In the genomic region with DNA sequence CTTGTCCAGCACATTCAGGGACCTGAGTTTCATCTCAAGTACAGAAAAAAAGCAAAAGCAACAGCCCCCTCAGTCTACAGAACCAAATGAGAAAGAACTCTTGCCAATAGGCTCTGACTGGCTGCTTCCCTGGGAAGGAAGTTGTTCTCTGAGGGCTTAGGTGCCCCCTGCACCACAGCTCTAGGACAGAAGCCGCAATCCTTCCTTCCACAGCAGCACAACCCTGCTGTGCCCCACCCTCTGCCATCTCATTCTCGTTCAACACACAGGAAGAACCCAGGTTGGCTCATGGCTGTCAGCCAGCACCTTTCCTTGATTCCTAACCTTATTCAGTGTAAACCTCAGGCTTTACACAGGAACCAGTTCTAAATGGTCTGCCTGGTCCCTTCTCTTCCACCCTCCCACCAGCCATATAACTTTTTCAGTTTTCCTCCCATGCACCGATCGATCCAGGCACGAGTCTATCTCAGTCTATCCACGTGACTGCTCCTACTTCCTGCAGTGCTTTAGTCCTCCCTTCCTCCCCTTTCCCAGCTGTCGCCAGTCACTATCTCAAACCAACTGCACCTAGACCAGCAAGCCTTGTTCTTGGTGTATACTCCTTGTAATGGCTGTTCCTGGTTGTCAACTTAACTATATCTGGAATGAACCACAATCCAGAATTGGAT, we compare ENCODE assay signal across 17 mouse cellular contexts. TPM values are rescaled to one million over a fixed set of nuclear protein-coding genes. Genes with fewer than 3 reads are reported as not detected.
A peak's percentile ranks its signal among the peaks of the same experiment; 100 is the strongest.
DNase-seq lines count a peak whose midpoint lies in the region; ATAC-seq and TF ChIP-seq lines count a peak whose summit lies in the region.
"Had no signal": no experiment of that assay in that cellular context is flagged by ENCODE, and none has a peak within 500 bp of the region (broad histone marks: within the 10 kb centered on the region; RNA-seq: fewer than 3 reads in every experiment).

No protein-coding gene starts in this region.

- H3K4me3 ChIP-seq in gastrocnemius, adult 2 months: no peak overlapping the region
- H3K4me3 ChIP-seq in thymus, adult 2 months (ENCODE audit: control insufficient read depth, insufficient read depth, low read length): no peak overlapping the region
- no peak overlapping the region for H3K4me3 ChIP-seq in liver, embryonic 15.5 days (replicated peaks)
- H3K4me3 ChIP-seq: midbrain, embryonic 13.5 days; neural tube, embryonic 12.5 days had no signal

- 17% methylated on average over 7 of the region's 7 CpGs for WGBS in thymus, adult 2 months
- WGBS in liver, embryonic 15.5 days (ENCODE audit: insufficient replicate concordance): 28% methylated on average over 7 of the region's 7 CpGs

- peak overlapping the region; percentile 84 for H3K27ac ChIP-seq in gastrocnemius, adult 2 months
- no peak overlapping the region; the same call in 1 of the 2 replicates for H3K27ac ChIP-seq in thymus, adult 2 months (ENCODE audit: control insufficient read depth, insufficient read depth, low read length)
- H3K27ac ChIP-seq in liver, embryonic 15.5 days (replicated peaks): no peak overlapping the region
- H3K27ac ChIP-seq: hindbrain, embryonic 14.5 days; midbrain, embryonic 13.5 days; neural tube, embryonic 12.5 days had no signal

- no peaks in the 10 kb centered on the region for H3K9me3 ChIP-seq in liver, embryonic 15.5 days (replicated peaks)
- H3K9me3 ChIP-seq: G1E; midbrain, embryonic 13.5 days; neural tube, embryonic 12.5 days had no signal

- no peak overlapping the region for H3K9ac ChIP-seq in liver, embryonic 15.5 days
- H3K9ac ChIP-seq: hindbrain, embryonic 14.5 days; midbrain, embryonic 13.5 days; neural tube, embryonic 12.5 days had no signal

- no peak for TF ChIP-seq POLR2A in thymus, adult 2 months (IDR thresholded peaks at IDR 0.05; ENCODE audit: control insufficient read depth, extremely low read depth, insufficient read depth, low read length, poor library complexity)

- H3K27me3 ChIP-seq in thymus, adult 2 months (ENCODE audit: control insufficient read depth, insufficient read depth, low read length): no peaks in the 10 kb centered on the region
- no peaks in the 10 kb centered on the region for H3K27me3 ChIP-seq in liver, embryonic 15.5 days
- H3K27me3 ChIP-seq: midbrain, embryonic 13.5 days; neural tube, embryonic 12.5 days had no signal

- no peaks in the 10 kb centered on the region for H3K36me3 ChIP-seq in thymus, adult 2 months (ENCODE audit: control insufficient read depth, insufficient read depth, low read length)
- H3K36me3 ChIP-seq in liver, embryonic 15.5 days (replicated peaks): no peaks in the 10 kb centered on the region

- no peak for DNase-seq in gastrocnemius, adult 2 months
- no peak for DNase-seq in gastrocnemius, postnatal 14 days
- DNase-seq in thymus, postnatal 0 days (ENCODE audit: low spot score): peak; percentile 17
- no peak for DNase-seq in thymus, adult 2 months
- DNase-seq in adrenal gland, adult 2 months: no peak
- DNase-seq in adrenal gland, postnatal 4 days (ENCODE audit: low spot score in 2 of 2): no peak
- DNase-seq in adrenal gland, postnatal 14 days: no peak
- DNase-seq: adrenal gland, postnatal 36 days; B cell, adult 2 months; kidney, adult 2 months; lung, postnatal 14 days had no signal

- ATAC-seq in liver, embryonic 15.5 days (ENCODE audit: insufficient read depth): no peak
- ATAC-seq: midbrain, embryonic 13.5 days had no signal

- no peak for TF ChIP-seq CTCF in gastrocnemius, adult 2 months (IDR thresholded peaks at IDR 0.05)
- TF ChIP-seq CTCF in thymus, adult 2 months (IDR thresholded peaks at IDR 0.05; ENCODE audit: borderline replicate concordance, control insufficient read depth, extremely low read depth, insufficient read depth, low read length, poor library complexity): no peak

- H3K4me1 ChIP-seq in thymus, adult 2 months (replicated peaks; ENCODE audit: control insufficient read depth, insufficient read depth, low read length): peaks cover 25% of the 10 kb centered on the region
- H3K4me1 ChIP-seq in liver, embryonic 15.5 days (replicated peaks): peaks cover 39% of the 10 kb centered on the region
- H3K4me1 ChIP-seq: neural tube, embryonic 12.5 days had no signal

- peak overlapping the region; percentile 20 for H3K4me2 ChIP-seq in liver, embryonic 15.5 days
- H3K4me2 ChIP-seq: heart, embryonic 11.5 days; hindbrain, embryonic 14.5 days; midbrain, embryonic 13.5 days; neural tube, embryonic 12.5 days had no signal

- intact Hi-C loops in gastrocnemius, adult 2 months (cut with DNase I): no loop called here
- intact Hi-C loops in gastrocnemius, postnatal 14 days (cut with DNase I; ENCODE audit: low total_unique reads): no loop called here

RNA-seq across cellular contexts. Expression of a gene that starts 36.2 kb away (rescaled TPM):
- 1 to 10 TPM; 6.8 to 7.1 TPM for total RNA-seq in gastrocnemius, adult 2 months (2021)
- total RNA-seq in gastrocnemius, postnatal 14 days (2021): 1 to 10 TPM; 7.9 to 8.8 TPM
- polyA plus RNA-seq in thymus, postnatal 0 days (2015; fragmentation: Nextera tagmentation; extraction: Ambion mirVana): 2.9 and 4.9 TPM in 2 replicates
- polyA plus RNA-seq in thymus, adult 2 months (2012; rRNA removed): 57.0 and 78.5 TPM in 2 replicates
- polyA plus RNA-seq in liver, embryonic 15.5 days (2015; fragmentation: Nextera tagmentation; extraction: Ambion mirVana): 1.6 and 1.9 TPM in 2 replicates
- 10 to 100 TPM in 1 of 2 experiments, 1 to 10 TPM in 1; 9.4 to 10.4 TPM for total RNA-seq in adrenal gland, adult 2 months (2021)
- 19.8 and 26.2 TPM in 2 replicates for polyA plus RNA-seq in adrenal gland, adult 2 months (2012; rRNA removed)
- total RNA-seq in adrenal gland, postnatal 4 days (2021): 10 to 100 TPM; 14.4 to 14.6 TPM
- 16.1 and 16.7 TPM in 2 replicates for total RNA-seq in adrenal gland, postnatal 14 days (2021)

RNA-seq across cellular contexts. Expression of a gene that starts 44.2 kb away (rescaled TPM):
- 10 to 100 TPM; 31.4 to 38.7 TPM for total RNA-seq in gastrocnemius, adult 2 months (2021)
- 100 to 1,000 TPM in 1 of 2 experiments, 10 to 100 TPM in 1; 91.3 to 101 TPM for total RNA-seq in gastrocnemius, postnatal 14 days (2021)
- 5.1 and 6.5 TPM in 2 replicates for polyA plus RNA-seq in thymus, postnatal 0 days (2015; fragmentation: Nextera tagmentation; extraction: Ambion mirVana)
- polyA plus RNA-seq in thymus, adult 2 months (2012; rRNA removed): 15.0 and 17.4 TPM in 2 replicates
- polyA plus RNA-seq in liver, embryonic 15.5 days (2015; fragmentation: Nextera tagmentation; extraction: Ambion mirVana): 4.1 and 4.6 TPM in 2 replicates
- total RNA-seq in adrenal gland, adult 2 months (2021): 10 to 100 TPM; 40.2 to 87.6 TPM
- polyA plus RNA-seq in adrenal gland, adult 2 months (2012; rRNA removed): 70.9 and 89.0 TPM in 2 replicates
- total RNA-seq in adrenal gland, postnatal 4 days (2021): 10 to 100 TPM; 71.9 to 77.5 TPM
- total RNA-seq in adrenal gland, postnatal 14 days (2021): 119 and 121 TPM in 2 replicates

RNA-seq across cellular contexts. Expression of a gene that starts 50.1 kb away (rescaled TPM):
- total RNA-seq in gastrocnemius, adult 2 months (2021): not detected
- total RNA-seq in gastrocnemius, postnatal 14 days (2021): not detected
- 0.13 and 0.36 TPM in 2 replicates for polyA plus RNA-seq in thymus, postnatal 0 days (2015; fragmentation: Nextera tagmentation; extraction: Ambion mirVana)
- polyA plus RNA-seq in thymus, adult 2 months (2012; rRNA removed): 0.04 and 0.11 TPM in 2 replicates
- polyA plus RNA-seq in liver, embryonic 15.5 days (2015; fragmentation: Nextera tagmentation; extraction: Ambion mirVana): not detected in 2 replicates
- under 1 TPM; 0.06 to 0.07 TPM for total RNA-seq in adrenal gland, adult 2 months (2021)
- polyA plus RNA-seq in adrenal gland, adult 2 months (2012; rRNA removed): 0.04 and 0.09 TPM in 2 replicates
- total RNA-seq in adrenal gland, postnatal 4 days (2021): under 1 TPM; 0.22 to 0.23 TPM
- 0.07 and 0.08 TPM in 2 replicates for total RNA-seq in adrenal gland, postnatal 14 days (2021)
- total RNA-seq: G1E had no signal
- polyA plus RNA-seq: G1E; heart, embryonic 11.5 days; kidney, adult 2 months; midbrain, embryonic 13.5 days had no signal
